Mouse (Mus musculus): ENCODE data around the gene Tbx2.

The Tbx2 gene

DNA sequence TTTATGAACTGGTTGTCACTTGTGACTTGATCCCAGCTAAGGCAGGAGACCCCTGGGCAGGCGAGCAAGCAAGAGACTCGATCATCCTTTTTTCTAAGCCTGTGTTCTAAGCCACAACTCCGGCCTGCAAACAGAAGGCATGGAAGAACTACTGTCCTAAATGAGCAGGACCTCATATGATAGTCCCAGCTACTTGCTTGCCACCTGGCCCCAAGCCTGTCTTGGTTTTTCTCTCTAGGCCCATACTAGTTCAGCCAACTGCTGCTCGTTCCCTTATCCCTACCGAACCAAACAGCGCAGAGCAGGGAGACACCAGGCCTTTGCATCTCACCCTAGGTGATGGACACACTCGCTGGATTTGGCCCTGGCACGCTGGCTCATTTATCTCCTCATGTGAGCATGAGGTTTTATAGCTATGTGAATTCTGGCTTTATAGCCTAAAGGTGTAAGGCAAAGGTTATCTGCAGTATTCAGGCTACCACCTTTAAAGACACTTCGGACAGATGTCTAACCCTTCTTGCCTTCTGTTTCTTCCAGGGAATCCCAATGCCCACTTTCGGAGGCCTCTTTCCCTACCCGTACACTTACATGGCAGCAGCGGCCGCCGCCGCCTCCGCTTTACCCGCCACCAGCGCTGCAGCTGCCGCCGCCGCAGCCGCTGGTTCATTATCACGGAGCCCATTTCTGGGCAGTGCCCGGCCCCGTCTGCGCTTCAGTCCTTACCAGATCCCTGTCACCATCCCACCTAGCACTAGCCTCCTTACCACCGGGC is 7.9 kb downstream of the Tbx2 start:
- no peak for DNase-seq (ENCODE audit: low read depth)

- DNase-seq (ENCODE audit: low read depth) = no peak
These were observed 8.4 kb downstream of the Tbx2 start for GRCm38 (mm10) chr11:85840803-85841145.

DNA sequence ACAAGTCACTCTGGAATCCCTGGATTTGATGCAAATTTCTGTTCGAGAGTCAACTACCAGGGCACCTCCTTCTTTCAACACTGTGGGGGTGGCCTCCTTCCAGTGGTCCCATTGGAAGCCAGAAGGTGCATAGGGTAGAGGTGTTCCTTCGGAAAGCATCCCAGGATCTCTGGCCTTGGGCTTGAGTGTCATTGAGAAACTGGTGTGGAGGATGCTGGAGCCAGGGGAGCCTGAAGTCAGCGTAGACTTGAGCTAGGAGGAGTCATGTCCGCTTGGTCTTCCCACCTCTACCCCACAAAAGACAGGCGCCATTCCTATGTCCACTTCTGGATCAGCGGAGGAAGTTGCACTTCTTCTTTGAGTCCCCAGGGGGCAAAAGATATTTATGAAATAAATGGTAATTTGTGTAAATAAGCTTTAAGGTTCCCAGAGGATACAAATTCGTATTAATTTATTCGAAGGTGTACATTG is 8.9 kb downstream of the Tbx2 start:
- DNase-seq (ENCODE audit: low read depth) = peak; percentile 20

DNA sequence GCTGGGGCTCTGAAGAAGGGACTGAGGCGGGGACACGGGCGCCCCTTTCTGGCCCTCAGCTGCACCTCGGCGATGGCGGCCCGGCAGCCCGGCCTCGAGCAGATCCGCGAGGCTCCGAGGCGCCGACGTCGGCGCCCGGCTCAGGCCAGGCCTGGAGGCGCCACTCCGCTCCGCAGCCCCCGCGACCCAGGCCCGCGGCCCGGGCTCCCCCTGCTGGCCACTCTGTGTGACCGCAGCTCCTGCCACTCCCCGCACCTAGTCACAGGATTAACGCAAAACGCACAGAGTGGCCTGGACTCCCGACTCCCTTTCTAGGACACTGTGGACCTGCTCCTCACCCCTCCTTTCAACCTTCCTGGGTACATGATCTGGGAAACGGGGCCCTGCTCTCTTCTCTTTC is 9.6 kb downstream of the Tbx2 start:
- peak; percentile 69 for DNase-seq (ENCODE audit: low read depth)

GRCm38 (mm10) chr11:85842596-85843346 is 10.4 kb downstream of the Tbx2 start:
- peak; percentile 21 for DNase-seq (ENCODE audit: low read depth)

GRCm38 (mm10) chr11:85843347-85843692 is 11.0 kb downstream of the Tbx2 start:
- peak; percentile 70 for DNase-seq (ENCODE audit: low read depth)

GRCm38 (mm10) chr11:85844144-85844965 is 12.0 kb downstream of the Tbx2 start:
- peak; percentile 62 for DNase-seq (ENCODE audit: low read depth)

DNA sequence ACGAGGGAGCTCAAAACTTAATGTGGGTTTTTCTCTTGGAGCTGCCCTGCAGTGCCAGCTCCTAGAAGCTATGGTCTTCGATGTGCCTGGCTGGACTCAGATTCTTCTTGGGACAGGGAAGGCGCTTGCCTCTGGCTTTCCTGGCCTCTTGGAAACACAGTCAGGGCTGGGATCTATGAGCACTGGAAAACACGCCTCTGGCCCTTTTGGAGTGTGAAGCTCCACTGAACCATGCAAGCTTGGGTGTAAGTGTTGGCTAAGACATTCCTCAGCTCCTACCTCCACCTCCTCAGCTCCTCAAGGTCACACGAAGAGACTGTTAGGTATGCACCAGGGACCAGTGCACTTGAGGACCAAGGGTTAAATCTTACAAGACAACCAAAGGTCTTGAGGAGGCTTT is 12.6 kb downstream of the Tbx2 start:
- no peak for DNase-seq (ENCODE audit: low read depth)

- no peak for DNase-seq (ENCODE audit: low read depth)
These were observed 13.6 kb downstream of the Tbx2 start for GRCm38 (mm10) chr11:85845921-85846320.

GRCm38 (mm10) chr11:85846509-85846908 is 14.2 kb downstream of the Tbx2 start:
- no peak for DNase-seq (ENCODE audit: low read depth)

- DNase-seq (ENCODE audit: low read depth) = peak; percentile 68
These were observed 16.7 kb downstream of the Tbx2 start for GRCm38 (mm10) chr11:85849037-85849436.

DNA sequence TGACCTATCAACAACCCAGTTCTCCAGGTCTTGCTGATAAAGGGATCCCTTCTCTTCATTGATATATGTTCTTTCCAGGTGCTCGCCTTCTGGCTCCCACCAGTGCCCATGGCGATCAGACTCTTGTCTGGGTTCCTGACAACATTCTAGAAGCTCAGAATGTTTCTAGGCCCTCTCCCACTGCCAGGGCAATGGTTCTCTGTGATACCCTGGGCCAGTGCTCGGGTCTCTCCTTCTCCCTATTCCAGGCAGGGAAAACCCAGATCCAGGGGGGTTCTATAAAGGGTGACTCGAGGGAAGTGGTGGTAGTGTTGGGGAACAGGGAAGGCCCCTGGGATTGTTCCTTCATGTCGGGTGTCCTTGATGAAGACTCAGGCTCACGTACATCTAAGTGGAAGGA is 17.9 kb downstream of the Tbx2 start, which contains the start of gene Gm11444:
Gene Gm11444, minus strand, starts transcription at position 101 of the 400 bp plus-strand sequence.
- DNase-seq (ENCODE audit: low read depth) = no peak

DNA sequence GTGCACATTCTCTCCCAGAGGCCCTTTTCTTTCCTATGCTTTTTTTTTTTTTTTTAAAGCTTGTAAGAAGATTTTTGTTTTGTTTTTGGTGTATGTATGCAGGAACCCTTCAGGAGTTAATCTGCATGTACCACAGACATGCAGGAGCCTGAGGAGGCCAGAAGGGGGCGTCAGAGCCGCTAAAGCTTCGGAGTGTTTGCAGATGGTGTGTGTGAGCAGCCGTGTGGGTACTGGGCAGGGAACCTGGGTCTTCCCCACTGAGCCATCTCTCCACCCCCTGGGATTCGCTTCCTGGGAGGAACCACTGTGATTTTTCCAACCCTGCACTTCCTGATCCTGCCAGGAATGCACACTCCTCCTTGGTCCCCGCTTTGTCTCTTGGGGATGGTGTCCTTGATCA is 18.4 kb downstream of the Tbx2 start:
- DNase-seq (ENCODE audit: low read depth) = no peak

- no peak for DNase-seq (ENCODE audit: low read depth)
These were observed 25.8 kb downstream of the Tbx2 start for GRCm38 (mm10) chr11:85857997-85858698.

DNA sequence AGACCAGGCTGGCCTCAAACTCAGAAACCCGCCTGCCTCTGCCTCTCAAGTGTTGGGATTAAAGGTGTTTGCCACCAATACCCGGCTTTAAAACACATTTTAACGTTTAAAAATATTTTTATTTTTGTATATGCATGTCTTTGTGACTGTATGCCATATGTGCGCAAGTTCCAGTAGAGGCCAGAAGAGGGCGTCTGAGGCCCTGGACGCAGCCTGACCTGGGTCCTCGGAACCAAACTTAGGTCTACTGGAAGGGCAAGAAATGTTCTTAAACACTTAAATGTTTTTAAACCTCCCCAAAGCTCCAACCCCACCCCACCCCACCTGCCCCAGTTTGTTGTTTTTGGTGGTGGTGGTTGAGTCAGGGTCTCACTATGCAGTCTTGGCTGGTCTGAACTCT is 32.0 kb downstream of the Tbx2 start:
- no peak for DNase-seq (ENCODE audit: low read depth)

DNA sequence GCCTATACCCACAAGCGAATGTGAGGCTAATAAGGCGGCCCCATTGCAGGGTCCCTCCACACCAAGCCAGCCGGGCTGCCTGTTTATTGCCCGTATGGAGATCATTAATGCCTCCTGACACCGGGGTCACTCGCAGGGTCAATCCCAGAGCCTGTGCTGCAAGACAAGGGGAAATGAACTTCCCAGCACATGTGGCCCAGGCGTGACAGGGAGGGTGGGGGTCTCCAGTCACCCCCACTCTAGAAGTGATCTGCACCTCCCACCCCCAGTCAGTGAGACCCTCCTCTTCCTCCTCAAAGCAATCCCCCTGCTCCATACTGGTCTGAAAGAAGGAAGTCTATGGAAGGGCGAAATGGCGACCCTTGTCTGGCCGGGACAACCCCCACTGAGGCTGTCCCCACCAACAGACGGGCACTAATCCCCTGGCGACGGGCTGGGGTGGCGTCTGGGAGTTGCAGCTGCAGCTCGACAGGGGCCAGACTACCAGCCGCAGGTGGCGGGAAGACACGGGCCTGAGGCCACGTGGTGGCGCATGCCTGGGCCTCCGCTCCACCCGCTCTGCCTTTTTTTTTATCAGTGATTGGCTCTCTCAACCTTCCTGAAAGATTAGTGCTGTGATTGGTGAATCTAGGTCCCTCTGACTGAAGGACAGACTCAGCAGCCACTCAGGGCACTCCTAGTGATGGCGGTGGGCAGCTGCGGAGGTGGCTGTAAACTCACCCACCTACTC is 43.9 kb downstream of the Tbx2 start:
- DNase-seq (ENCODE audit: low read depth) = no peak

DNA sequence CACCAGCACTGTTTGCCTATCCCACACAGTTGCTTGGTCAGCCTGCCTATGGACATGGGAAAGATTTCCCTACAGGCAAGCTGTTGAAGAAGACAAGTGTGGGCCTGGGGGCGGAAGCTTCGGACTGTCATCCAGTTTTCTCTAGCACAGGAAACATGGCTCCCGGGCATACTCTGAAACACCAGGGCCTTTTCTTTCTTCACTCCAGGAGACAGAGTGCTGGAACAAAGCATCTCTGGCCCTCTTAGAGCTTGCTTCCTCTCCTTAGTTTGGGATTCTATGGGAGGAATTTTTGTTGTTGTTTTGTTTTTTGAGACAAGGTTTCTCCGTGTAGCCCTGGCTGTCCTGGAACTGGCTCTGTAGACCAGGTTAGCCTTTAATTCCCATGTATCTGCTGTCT is 52.1 kb downstream of the Tbx2 start:
- DNase-seq (ENCODE audit: low read depth) = no peak

DNA sequence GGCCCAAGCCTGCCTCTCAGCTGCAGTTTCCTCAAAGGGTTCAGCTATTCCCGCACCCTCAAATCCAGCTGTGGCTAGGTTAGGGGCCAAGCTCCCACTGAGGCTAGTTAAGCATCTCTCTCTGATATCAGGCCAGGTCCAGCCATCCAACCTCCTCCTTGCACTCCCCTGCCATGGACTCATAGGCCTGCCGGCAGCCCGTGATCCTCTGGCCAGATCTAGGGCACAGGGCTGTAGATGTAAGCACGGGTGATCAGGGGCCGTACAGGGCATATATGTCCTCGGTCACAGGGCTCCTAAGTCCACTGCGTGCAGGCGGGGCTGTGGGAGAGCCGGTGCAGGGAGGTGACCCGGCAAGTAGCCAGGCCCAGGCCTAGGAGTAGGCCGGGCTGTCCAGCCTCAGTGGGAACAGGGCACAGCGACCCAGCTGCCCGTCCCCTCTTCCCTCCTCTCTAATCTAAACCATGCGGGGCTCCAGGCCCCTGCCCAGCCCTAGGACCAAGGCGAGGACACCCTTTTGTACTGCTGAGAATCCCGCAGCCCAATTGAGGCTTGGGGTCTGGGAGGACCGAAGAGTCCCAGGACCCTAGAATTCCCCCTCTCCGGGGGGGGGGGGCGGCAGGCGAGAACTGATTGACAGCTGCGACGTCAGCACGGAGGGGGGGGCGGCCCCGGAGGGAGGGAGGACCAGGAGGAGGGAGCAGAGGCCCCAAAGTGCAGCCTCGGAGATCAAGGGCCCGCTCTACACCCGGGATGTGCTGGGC is 53.5 kb downstream of the Tbx2 start, which contains the start of gene Tbx4:
Gene Tbx4, plus strand, starts transcription at position 758 of the 764 bp plus-strand sequence.
- DNase-seq (ENCODE audit: low read depth) = no peak

DNA sequence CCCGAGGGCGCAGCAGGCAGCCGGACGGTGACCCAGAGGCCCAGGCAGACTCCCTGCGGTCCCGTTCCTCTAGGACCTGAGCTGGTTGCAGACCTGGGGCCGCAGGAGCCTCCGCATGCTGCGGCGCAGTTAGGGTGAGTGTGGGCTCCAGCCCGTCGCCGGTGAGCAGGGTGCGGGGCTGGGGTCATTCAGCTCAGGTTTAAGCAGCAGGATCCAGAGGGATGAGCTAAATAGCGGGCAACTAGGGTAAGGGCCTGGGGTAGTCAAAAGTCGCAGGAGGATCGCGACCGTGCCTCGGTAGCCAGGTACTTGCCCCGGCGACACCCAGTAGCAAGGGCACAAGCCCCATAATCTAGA is 54.1 kb downstream of the Tbx2 start:
- DNase-seq (ENCODE audit: low read depth) = no peak

DNA sequence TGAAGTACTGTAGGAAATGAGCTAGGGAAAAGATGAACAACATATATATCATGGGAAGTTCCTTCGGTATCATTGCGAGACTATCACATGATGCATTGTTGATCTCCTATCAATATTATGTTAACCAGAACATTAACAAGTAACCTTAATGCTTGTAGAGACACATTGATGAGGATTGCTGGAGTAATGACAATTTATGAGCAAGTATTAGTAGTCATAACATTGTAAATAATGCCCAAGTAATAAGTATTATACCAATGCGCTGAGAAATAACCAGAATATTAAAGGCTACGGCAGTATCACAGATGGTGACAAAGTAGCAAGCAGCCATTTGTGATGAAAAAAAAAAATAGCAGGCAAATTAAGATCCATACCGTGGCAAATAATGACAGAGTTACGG is 54.9 kb downstream of the Tbx2 start:
- no peak for DNase-seq (ENCODE audit: low read depth)
